Mouse (Mus musculus) adrenal gland, postnatal 25 days (tissue): ENCODE measurements around the gene Nfib. TPM values are rescaled to one million over a fixed set of nuclear protein-coding genes. Genes with fewer than 3 reads are reported as not detected.

Experiments
- DNase-seq: peaks from one replicate; pipeline ENCODE4 v3.0.0; 2021; ENCODE audit warnings: mixed read lengths
- total RNA-seq: library from RNA; stranded (reverse); gene quantifications from 2 replicates; pipeline ENCODE4 v1.2.3, GENCODE M21; 2021

Nfib gene
- total RNA-seq, 1 experiment from 2014 or later: 134 TPM

DNA sequence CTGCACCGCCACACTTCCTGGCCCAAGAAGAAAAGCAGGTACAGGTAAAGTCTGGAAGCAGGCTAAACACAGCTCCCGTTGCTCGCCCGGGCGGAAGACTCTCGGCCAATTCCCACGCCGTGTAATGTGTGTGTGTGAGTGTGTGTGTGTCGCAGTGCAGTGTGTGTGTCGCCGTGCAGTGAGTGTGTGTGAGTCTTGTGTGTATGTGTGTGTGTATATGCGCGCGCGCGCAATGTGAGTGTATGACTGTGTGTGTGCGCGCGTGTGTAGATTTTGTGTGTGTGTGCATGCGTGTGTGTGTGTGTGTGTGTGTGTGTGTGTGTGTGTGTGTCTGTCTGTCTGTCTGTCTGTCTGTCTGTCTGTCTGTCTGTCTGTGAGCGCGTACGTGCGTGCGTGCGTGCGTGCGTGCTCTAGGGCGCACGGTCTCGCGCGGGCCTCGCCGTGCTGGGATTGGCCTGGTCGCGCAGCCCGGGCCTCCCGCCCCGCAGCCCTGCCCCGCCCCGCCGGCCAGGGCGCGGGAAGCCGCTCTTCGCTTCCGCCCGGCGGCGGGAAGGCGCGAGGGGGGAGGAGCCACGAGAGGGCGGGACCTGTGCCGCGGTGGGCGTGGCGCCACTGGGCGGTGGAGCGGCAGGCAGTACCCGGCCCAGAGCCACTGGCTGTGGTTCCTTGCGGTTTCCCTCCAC lies 192.7 kb downstream of the Nfib start:
- peak; percentile 99 for DNase-seq

DNA sequence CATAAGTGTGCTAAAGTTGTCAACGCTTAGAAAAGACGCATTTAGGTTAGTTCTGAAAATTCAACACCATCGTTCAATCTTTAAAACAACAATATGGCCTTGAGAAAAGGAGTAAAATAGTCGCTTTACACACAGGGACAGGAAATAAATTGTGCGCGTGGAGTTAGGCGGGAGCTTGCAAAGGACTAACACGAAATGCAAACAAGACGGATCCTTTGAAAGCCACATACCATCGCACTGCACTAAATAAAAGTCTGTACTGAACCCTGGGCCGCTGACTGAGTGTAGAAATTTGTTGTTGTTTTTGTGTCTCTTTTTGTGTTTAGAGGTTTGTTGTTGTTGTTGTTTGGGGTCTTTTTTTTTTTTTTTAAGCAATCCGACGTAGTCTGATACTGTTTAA lies 193.2 kb downstream of the Nfib start:
- no peak for DNase-seq

- peak; percentile 43 for DNase-seq
Measured at GRCm38 (mm10) chr4:82511524-82511923, 194.0 kb downstream of the Nfib start.

GRCm38 (mm10) chr4:82511001-82511513 lies 194.5 kb downstream of the Nfib start:
- DNase-seq: peak; percentile 30

- DNase-seq: no peak
Measured at GRCm38 (mm10) chr4:82509771-82510170, 195.8 kb downstream of the Nfib start.

DNA sequence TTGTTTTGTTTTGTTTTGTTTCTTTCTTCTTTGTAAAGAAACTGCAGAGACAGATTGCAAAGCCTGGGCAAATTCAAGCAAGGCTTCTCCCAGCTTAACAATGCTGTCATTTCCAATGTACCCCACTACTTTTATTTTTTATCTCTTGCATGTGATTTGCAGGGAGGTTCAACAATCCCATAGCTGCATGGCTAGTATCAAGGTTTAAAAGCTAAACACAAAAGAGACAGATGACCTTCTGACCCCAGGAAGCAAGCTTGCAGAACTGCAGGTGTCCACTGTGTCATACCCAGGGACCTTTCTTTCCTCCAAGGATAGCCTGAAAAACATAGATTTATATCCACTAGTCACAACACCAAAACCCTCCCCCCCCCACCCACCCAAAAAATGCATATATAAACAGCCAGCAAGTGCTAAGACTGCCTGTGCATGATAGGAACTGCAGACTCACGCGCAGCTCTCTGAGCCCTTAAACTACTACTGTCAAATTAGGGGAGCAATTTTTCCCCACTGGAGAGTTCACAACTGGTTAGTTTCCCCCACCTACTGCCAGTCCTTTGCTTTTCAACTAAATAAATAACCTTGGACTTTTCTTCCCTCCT lies 196.3 kb downstream of the Nfib start:
- DNase-seq: no peak

- DNase-seq: peak; percentile 37
Measured at GRCm38 (mm10) chr4:82508281-82508687, 197.3 kb downstream of the Nfib start.

- peak; percentile 64 for DNase-seq
Measured at GRCm38 (mm10) chr4:82507541-82508280, 197.8 kb downstream of the Nfib start.

- DNase-seq: peak; percentile 59
Measured at GRCm38 (mm10) chr4:82506731-82507331, 198.7 kb downstream of the Nfib start.

DNA sequence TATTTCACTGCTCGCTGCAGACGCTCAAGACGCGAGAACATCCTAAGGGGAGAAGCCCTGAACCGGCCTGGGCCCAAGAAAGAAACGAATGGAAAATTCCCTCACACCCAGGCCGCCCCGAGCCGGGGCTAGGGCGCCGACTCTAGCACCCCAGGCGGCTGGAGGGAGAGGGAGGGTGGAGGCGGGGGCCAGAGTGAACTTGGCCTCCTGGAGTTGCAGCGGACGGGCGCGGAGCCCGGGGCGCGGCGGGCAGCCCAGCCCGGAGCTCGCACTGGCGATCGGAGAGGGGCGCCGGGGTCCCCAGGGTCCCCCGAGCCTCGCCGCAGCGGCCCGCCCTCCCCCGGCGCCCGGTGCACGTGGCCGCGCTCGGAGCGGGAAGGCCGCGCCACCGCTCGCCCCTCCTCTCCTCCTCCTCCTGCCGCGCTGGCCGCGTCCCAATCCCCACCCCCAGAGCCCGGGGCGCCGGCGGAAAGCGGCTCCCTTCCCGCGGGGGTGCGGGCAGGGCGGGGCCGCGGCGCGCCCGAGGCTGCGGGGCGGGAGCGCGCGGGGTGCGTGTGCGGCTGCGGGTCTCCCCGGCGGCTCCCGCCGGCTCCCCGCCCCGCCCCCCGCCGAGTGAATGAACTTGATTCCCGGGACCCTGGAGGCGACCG lies 199.3 kb downstream of the Nfib start:
- DNase-seq: peak; percentile 98

- peak; percentile 79 for DNase-seq
Measured at GRCm38 (mm10) chr4:82505121-82506031, 200.2 kb downstream of the Nfib start.

- peak; percentile 55 for DNase-seq
Measured at GRCm38 (mm10) chr4:82504284-82505120, 201.0 kb downstream of the Nfib start.

GRCm38 (mm10) chr4:82504015-82504283 lies 201.6 kb downstream of the Nfib start:
- no peak for DNase-seq

GRCm38 (mm10) chr4:82503274-82504014 lies 202.1 kb downstream of the Nfib start:
- DNase-seq: no peak

- DNase-seq: no peak
Measured at GRCm38 (mm10) chr4:82502611-82503010, 202.9 kb downstream of the Nfib start.

DNA sequence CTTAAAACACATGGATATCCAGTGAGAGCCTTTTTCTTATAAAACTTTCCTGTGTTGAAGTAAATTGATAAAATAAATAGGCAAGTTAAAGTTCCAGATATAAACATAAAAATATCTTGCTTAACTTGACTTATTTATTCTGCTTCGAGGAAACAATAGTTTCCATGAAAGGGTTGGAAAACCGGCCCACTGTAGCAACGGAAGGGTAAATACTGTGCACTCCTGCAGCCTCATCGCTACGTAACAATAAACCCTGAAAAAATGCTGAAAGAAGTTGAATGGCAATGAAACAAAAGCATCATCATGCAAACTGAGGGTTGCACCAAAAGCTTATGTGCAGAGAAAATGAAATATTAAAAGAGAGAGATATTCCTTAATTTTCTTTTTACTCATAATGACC lies 203.5 kb downstream of the Nfib start:
- DNase-seq: no peak

- no peak for DNase-seq
Measured at GRCm38 (mm10) chr4:82500578-82501098, 204.9 kb downstream of the Nfib start.

DNA sequence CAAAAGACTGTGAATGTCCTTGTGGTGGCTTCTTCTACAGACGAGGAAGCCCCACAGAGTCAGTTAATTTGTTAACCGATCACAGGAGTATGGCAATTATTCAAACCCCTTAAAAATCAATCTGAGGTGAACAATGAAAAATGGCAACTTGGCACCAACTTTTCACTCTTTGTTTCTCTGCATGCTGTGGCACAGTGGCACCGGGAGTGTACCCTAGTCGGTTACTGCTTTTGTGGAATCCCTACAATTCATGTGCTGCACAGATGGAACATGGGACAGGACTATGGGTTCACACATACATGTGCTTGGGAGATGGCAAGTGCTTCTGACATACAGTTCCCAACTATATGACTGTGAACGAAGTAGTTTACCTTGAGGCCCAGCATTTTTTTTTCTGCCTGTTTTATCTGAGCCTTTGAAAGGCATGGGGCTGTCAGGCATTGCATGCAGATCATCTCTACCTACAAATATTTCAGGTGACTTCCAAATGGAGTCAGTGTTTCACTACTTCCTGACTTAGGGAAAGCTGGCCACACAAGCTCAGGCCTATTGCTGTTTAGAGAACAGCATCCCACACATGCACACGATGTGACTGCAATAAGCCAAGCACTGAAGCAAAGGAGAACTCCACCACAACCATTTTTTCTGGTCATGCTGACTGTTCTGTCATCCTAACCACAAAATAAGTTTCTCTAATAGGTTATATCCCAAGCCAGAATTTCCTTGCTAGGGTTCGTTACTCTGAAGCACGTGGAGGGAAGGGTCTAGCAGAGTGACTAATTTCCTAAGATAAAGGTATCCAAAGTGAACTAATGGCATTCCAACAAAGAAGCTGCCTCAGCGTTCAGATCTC lies 205.6 kb downstream of the Nfib start:
- no peak for DNase-seq
